Mouse (Mus musculus) urinary bladder, postnatal 25 days (tissue): Measurements from ENCODE around the gene Dmrtc2.
"Not testable (repeated sequence)": the region's sequence is repeated elsewhere in the genome, so short reads cannot be mapped to it uniquely, and the experiment has no call there.

Experiments used
- DNase-seq: peaks from one replicate; pipeline ENCODE4 v3.0.0; 2022; ENCODE audit warnings: low spot score

Gene Dmrtc2

GRCm38 (mm10) chr7:24869532-24870165, at the start of gene Dmrtc2, which contains the start of gene Lypd4:
Gene Dmrtc2 (plus strand): TSS chr7:24870057.
Gene Lypd4 (minus strand): TSS chr7:24869941.
- no peak for DNase-seq

GRCm38 (mm10) chr7:24824452-24824851, 45.4 kb upstream of the Dmrtc2 start:
- DNase-seq = no peak

- no peak for DNase-seq
These were observed 42.7 kb upstream of the Dmrtc2 start for GRCm38 (mm10) chr7:24827181-24827580.

GRCm38 (mm10) chr7:24838732-24839409, 31.0 kb upstream of the Dmrtc2 start:
- DNase-seq = not testable (repeated sequence)

- no peak for DNase-seq
These were observed 30.4 kb upstream of the Dmrtc2 start for GRCm38 (mm10) chr7:24839410-24839808.

- no peak for DNase-seq
These were observed 29.5 kb upstream of the Dmrtc2 start for GRCm38 (mm10) chr7:24840331-24840730.

GRCm38 (mm10) chr7:24841009-24841408, 28.8 kb upstream of the Dmrtc2 start:
- DNase-seq = no peak

- DNase-seq = no peak
These were observed 25.7 kb upstream of the Dmrtc2 start for GRCm38 (mm10) chr7:24844144-24844543.

GRCm38 (mm10) chr7:24845181-24845580, 24.7 kb upstream of the Dmrtc2 start:
- no peak for DNase-seq

- no peak for DNase-seq
These were observed 24.1 kb upstream of the Dmrtc2 start for GRCm38 (mm10) chr7:24845713-24846112.

- DNase-seq = not testable (repeated sequence)
These were observed 23.3 kb upstream of the Dmrtc2 start for GRCm38 (mm10) chr7:24846576-24846975.

- peak; percentile 19 for DNase-seq
These were observed 19.7 kb upstream of the Dmrtc2 start for GRCm38 (mm10) chr7:24850162-24850561.

- no peak for DNase-seq
These were observed 19.0 kb upstream of the Dmrtc2 start for GRCm38 (mm10) chr7:24850899-24851303.

GRCm38 (mm10) chr7:24851596-24852325, 18.1 kb upstream of the Dmrtc2 start:
- DNase-seq = no peak

GRCm38 (mm10) chr7:24852557-24853232, 17.2 kb upstream of the Dmrtc2 start:
- DNase-seq = no peak

GRCm38 (mm10) chr7:24853233-24853563, 16.7 kb upstream of the Dmrtc2 start:
- no peak for DNase-seq

- DNase-seq = no peak
These were observed 16.2 kb upstream of the Dmrtc2 start for GRCm38 (mm10) chr7:24853695-24854094.

- no peak for DNase-seq
These were observed 13.3 kb upstream of the Dmrtc2 start for GRCm38 (mm10) chr7:24856460-24857120.

GRCm38 (mm10) chr7:24859234-24859633, 10.6 kb upstream of the Dmrtc2 start:
- no peak for DNase-seq

GRCm38 (mm10) chr7:24861913-24862312, 7.9 kb upstream of the Dmrtc2 start, which contains the start of gene Gm9844:
Gene Gm9844 (plus strand): TSS chr7:24862213.
- no peak for DNase-seq

GRCm38 (mm10) chr7:24862853-24863252, 7.0 kb upstream of the Dmrtc2 start:
- DNase-seq = no peak

- DNase-seq = no peak
These were observed 5.7 kb upstream of the Dmrtc2 start for GRCm38 (mm10) chr7:24864156-24864555.
